Mouse (Mus musculus): ENCODE measurements around the gene Olfr66. TPM values are rescaled to one million over a fixed set of nuclear protein-coding genes. Genes with fewer than 3 reads are reported as not detected.

Olfr66 gene
- not detected for polyA plus RNA-seq (2015; fragmentation: Illumina TruSeq; extraction: RNeasy Lipid Tissue Mini Kit (QIAGEN cat#74804); ENCODE audit: low read depth, low replicate concordance)

DNA sequence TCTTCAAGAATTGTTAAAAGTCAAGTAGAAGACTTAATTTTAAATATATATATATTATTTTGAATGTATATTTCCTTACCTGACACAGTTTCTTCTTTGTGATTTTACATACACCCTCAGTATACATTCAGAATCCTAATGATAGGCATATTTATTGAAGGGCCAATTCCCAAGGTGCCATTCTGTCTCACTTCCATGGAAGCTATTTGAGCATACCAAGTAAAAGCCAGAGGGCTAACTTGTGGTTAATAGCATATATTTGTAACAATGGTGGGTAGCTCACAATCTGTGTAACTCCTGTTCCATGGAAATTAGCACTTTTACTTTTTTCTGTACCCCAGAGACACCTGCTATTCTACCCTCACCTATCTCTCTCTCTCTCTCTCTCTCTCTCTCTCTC lies at the start of gene Olfr66:
Olfr66 (minus strand) TSS at position 101 of the 400 bp plus-strand sequence.

DNA sequence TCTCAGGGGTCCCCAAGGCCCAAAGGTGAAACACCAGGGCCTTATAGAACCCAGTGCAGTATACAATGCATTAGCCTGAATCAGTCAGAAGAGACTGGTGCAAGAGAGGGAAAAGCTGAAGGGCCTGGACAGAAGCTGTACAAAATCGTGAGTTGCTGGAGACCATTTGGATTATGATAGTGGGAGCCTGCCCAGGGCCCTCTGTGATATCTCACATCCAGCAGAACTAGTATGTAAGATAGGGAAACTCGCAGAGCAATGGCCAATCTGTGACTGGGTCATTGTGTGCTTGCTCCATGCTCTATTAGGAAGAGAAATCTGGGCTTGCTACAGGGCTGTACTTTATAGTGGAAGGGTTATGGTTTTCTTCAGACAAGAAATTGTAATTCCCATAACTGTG lies 48.2 kb upstream of the Olfr66 start, which contains the start of gene Olfr632:
Olfr632 (plus strand) TSS at position 84 of the 400 bp plus-strand sequence.

DNA sequence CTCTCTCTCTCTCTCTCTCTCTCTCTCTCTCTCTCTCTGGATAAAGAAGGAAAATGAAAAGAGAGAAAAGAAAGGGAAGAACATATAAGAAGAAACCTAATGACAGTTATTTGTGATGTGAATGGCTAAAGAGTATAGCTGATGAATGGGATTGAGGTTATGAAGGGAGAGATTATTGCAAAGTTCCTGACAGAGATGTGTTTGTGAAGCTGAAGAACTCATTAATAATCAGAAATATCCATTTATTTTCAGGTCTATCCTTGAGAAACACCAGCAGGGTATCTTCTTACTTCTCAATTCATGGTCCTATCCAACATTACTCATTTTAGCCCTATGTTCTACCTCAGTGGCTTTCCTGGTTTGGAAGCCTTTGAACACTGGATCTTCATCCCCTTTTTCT lies 42.5 kb upstream of the Olfr66 start, which contains the start of gene Olfr631:
Olfr631 (plus strand) TSS at position 301 of the 400 bp plus-strand sequence.

DNA sequence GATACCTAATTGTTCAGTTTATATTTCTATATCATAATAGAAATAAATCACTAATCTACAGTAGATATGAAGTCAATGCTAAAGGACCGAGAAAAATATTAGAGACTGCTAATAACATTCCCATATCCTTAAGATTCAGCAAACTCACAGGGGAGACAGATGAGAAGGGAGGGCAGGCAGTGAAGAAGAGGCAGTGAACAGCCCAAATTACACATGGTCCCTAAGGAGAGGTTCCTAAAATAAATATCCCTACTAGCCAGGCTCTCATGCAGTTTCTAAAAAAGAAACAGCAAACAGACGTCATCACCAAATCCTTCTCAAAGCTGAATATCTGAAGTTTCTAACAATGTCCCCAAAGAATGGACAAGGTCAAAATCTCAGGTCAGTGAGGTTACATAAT lies 17.1 kb upstream of the Olfr66 start, which contains the start of gene Olfr65:
Olfr65 (plus strand) TSS at position 301 of the 400 bp plus-strand sequence.

DNA sequence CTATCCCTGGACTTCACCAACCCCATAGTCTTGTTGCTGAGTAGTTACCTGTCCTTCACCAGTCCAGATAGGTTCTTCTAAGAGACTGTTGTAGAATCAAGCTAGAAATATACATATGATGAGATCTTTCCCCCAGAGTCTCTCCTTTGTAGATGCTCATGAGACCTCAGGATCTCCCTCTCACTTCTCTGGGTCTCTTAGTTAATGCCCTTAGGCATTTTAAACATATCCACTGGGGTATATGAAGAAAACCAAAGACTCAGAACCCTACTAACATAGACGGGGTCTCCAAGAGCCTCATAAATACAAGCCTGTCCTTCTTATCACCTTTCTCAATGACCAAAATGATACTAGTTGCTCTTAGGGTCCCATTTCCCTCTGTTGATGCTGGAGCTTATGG lies 8.3 kb upstream of the Olfr66 start, which contains the start of gene Olfr64:
Olfr64 (minus strand) TSS at position 101 of the 400 bp plus-strand sequence.

DNA sequence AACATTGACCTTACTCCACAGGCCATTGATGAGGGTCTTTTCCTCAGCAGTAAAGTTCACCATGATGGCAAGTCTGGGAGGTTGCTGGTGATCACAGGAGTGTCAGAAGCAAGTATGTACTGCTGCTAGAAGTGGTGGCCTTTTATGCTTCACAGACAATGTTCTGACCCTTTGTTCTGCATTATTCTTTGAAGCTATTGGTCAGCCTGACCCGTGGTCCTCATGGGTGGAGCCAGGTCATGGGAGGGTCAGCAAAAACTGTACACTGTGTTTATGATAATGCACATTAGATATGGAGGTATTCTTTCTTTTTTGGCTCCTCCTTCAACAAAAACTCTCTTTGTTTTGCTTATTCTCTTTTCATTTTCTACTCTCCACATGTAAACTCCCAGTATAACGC lies 33.0 kb downstream of the Olfr66 start, which contains the start of gene Hbb-y:
Hbb-y (minus strand) TSS at position 127 of the 400 bp plus-strand sequence.

DNA sequence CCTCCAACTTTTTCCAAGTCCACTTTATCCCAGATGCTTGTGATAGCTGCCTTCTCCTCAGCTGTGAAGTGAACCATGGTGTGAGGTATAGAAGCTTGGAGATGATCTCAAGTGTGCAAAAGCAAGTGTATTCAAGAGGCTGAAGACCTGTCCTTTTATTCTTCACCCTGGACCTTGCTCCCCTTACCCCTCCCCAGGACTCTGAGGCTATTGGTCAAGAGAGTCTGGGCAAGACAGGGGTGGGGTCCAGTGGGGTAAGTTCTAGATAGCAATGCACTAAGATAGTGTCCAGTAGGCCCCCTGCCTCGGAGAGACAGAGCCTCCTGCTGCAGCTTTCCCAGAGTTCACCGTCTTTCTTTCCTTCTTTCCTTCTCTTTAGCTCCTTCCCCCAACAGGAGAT lies 43.0 kb downstream of the Olfr66 start, which contains the start of gene Hbb-bh1:
Hbb-bh1 (minus strand) TSS at position 131 of the 400 bp plus-strand sequence.

DNA sequence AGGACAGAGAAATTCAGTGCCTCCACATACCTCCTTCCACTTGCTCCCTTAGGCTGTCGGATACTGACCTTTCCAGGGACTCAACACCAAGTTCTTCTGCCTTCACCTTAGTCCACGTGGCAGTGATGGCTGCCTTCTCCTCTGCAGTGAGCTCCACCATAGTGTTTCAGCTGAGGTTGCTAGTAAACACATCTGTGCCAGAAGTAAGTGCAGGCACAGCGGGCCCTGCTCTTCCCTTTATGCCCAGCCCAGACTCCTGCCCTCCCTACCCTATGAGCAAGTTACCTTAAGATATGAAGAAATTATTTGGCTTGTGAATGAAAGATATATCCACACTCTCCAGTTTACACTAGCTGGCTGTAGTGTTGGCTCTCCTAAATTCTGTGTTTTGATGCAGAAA lies 45.8 kb downstream of the Olfr66 start, which contains the start of gene Hbb-bh2:
Hbb-bh2 (minus strand) TSS at position 253 of the 400 bp plus-strand sequence.

Other genes with a start within 250 kb of the Olfr66 start
- not detected for gene Olfr622, start 243.6 kb downstream of the Olfr66 start, polyA plus RNA-seq (2015; fragmentation: Illumina TruSeq; extraction: RNeasy Lipid Tissue Mini Kit (QIAGEN cat#74804); ENCODE audit: low read depth, low replicate concordance)
- gene Olfr623, start 222.6 kb downstream of the Olfr66 start, polyA plus RNA-seq (2015; fragmentation: Illumina TruSeq; extraction: RNeasy Lipid Tissue Mini Kit (QIAGEN cat#74804); ENCODE audit: low read depth, low replicate concordance) = not detected
- not detected for gene Olfr624, start 215.1 kb downstream of the Olfr66 start, polyA plus RNA-seq (2015; fragmentation: Illumina TruSeq; extraction: RNeasy Lipid Tissue Mini Kit (QIAGEN cat#74804); ENCODE audit: low read depth, low replicate concordance)
- not detected for gene Olfr625-ps1, start 203.5 kb downstream of the Olfr66 start, polyA plus RNA-seq (2015; fragmentation: Illumina TruSeq; extraction: RNeasy Lipid Tissue Mini Kit (QIAGEN cat#74804); ENCODE audit: low read depth, low replicate concordance)
- gene Olfr243, start 171.6 kb downstream of the Olfr66 start, polyA plus RNA-seq (2015; fragmentation: Illumina TruSeq; extraction: RNeasy Lipid Tissue Mini Kit (QIAGEN cat#74804); ENCODE audit: low read depth, low replicate concordance) = not detected
- not detected for gene Olfr628, start 155.9 kb downstream of the Olfr66 start, polyA plus RNA-seq (2015; fragmentation: Illumina TruSeq; extraction: RNeasy Lipid Tissue Mini Kit (QIAGEN cat#74804); ENCODE audit: low read depth, low replicate concordance)
- not detected for gene Olfr629, start 141.3 kb downstream of the Olfr66 start, polyA plus RNA-seq (2015; fragmentation: Illumina TruSeq; extraction: RNeasy Lipid Tissue Mini Kit (QIAGEN cat#74804); ENCODE audit: low read depth, low replicate concordance)
- not detected for gene Olfr630, start 128.9 kb downstream of the Olfr66 start, polyA plus RNA-seq (2015; fragmentation: Illumina TruSeq; extraction: RNeasy Lipid Tissue Mini Kit (QIAGEN cat#74804); ENCODE audit: low read depth, low replicate concordance)
- gene Olfr69, start 114.7 kb downstream of the Olfr66 start, polyA plus RNA-seq (2015; fragmentation: Illumina TruSeq; extraction: RNeasy Lipid Tissue Mini Kit (QIAGEN cat#74804); ENCODE audit: low read depth, low replicate concordance) = not detected
- not detected for gene Olfr68, start 106.6 kb downstream of the Olfr66 start, polyA plus RNA-seq (2015; fragmentation: Illumina TruSeq; extraction: RNeasy Lipid Tissue Mini Kit (QIAGEN cat#74804); ENCODE audit: low read depth, low replicate concordance)
- gene Olfr67, start 94.4 kb downstream of the Olfr66 start, polyA plus RNA-seq (2015; fragmentation: Illumina TruSeq; extraction: RNeasy Lipid Tissue Mini Kit (QIAGEN cat#74804); ENCODE audit: low read depth, low replicate concordance) = not detected
- gene Hbb-bt, start 72.3 kb downstream of the Olfr66 start, polyA plus RNA-seq (2015; fragmentation: Illumina TruSeq; extraction: RNeasy Lipid Tissue Mini Kit (QIAGEN cat#74804); ENCODE audit: low read depth, low replicate concordance) = 154 TPM
- 1,248 TPM for gene Hbb-bs, start 58.2 kb downstream of the Olfr66 start, polyA plus RNA-seq (2015; fragmentation: Illumina TruSeq; extraction: RNeasy Lipid Tissue Mini Kit (QIAGEN cat#74804); ENCODE audit: low read depth, low replicate concordance)
- not detected for gene Hbb-bh2, start 45.7 kb downstream of the Olfr66 start, polyA plus RNA-seq (2015; fragmentation: Illumina TruSeq; extraction: RNeasy Lipid Tissue Mini Kit (QIAGEN cat#74804); ENCODE audit: low read depth, low replicate concordance)
- gene Hbb-bh1, start 43.1 kb downstream of the Olfr66 start, polyA plus RNA-seq (2015; fragmentation: Illumina TruSeq; extraction: RNeasy Lipid Tissue Mini Kit (QIAGEN cat#74804); ENCODE audit: low read depth, low replicate concordance) = not detected
- not detected for gene Hbb-y, start 33.0 kb downstream of the Olfr66 start, polyA plus RNA-seq (2015; fragmentation: Illumina TruSeq; extraction: RNeasy Lipid Tissue Mini Kit (QIAGEN cat#74804); ENCODE audit: low read depth, low replicate concordance)
- gene Olfr64, start 8.2 kb upstream of the Olfr66 start, polyA plus RNA-seq (2015; fragmentation: Illumina TruSeq; extraction: RNeasy Lipid Tissue Mini Kit (QIAGEN cat#74804); ENCODE audit: low read depth, low replicate concordance) = not detected
- gene Olfr65, start 17.2 kb upstream of the Olfr66 start, polyA plus RNA-seq (2015; fragmentation: Illumina TruSeq; extraction: RNeasy Lipid Tissue Mini Kit (QIAGEN cat#74804); ENCODE audit: low read depth, low replicate concordance) = not detected
- gene Olfr631, start 42.6 kb upstream of the Olfr66 start, polyA plus RNA-seq (2015; fragmentation: Illumina TruSeq; extraction: RNeasy Lipid Tissue Mini Kit (QIAGEN cat#74804); ENCODE audit: low read depth, low replicate concordance) = not detected
- not detected for gene Olfr632, start 48.1 kb upstream of the Olfr66 start, polyA plus RNA-seq (2015; fragmentation: Illumina TruSeq; extraction: RNeasy Lipid Tissue Mini Kit (QIAGEN cat#74804); ENCODE audit: low read depth, low replicate concordance)
- not detected for gene Olfr633, start 58.2 kb upstream of the Olfr66 start, polyA plus RNA-seq (2015; fragmentation: Illumina TruSeq; extraction: RNeasy Lipid Tissue Mini Kit (QIAGEN cat#74804); ENCODE audit: low read depth, low replicate concordance)
- gene Olfr635, start 84.9 kb upstream of the Olfr66 start, polyA plus RNA-seq (2015; fragmentation: Illumina TruSeq; extraction: RNeasy Lipid Tissue Mini Kit (QIAGEN cat#74804); ENCODE audit: low read depth, low replicate concordance) = not detected
- not detected for gene Olfr638, start 112.5 kb upstream of the Olfr66 start, polyA plus RNA-seq (2015; fragmentation: Illumina TruSeq; extraction: RNeasy Lipid Tissue Mini Kit (QIAGEN cat#74804); ENCODE audit: low read depth, low replicate concordance)
- gene Olfr639, start 131.1 kb upstream of the Olfr66 start, polyA plus RNA-seq (2015; fragmentation: Illumina TruSeq; extraction: RNeasy Lipid Tissue Mini Kit (QIAGEN cat#74804); ENCODE audit: low read depth, low replicate concordance) = not detected
- gene Olfr640, start 139.3 kb upstream of the Olfr66 start, polyA plus RNA-seq (2015; fragmentation: Illumina TruSeq; extraction: RNeasy Lipid Tissue Mini Kit (QIAGEN cat#74804); ENCODE audit: low read depth, low replicate concordance) = not detected
- not detected for gene Olfr641, start 149.2 kb upstream of the Olfr66 start, polyA plus RNA-seq (2015; fragmentation: Illumina TruSeq; extraction: RNeasy Lipid Tissue Mini Kit (QIAGEN cat#74804); ENCODE audit: low read depth, low replicate concordance)
- gene Olfr642, start 166.4 kb upstream of the Olfr66 start, polyA plus RNA-seq (2015; fragmentation: Illumina TruSeq; extraction: RNeasy Lipid Tissue Mini Kit (QIAGEN cat#74804); ENCODE audit: low read depth, low replicate concordance) = not detected
- gene 4930516K23Rik, start 175.2 kb upstream of the Olfr66 start, polyA plus RNA-seq (2015; fragmentation: Illumina TruSeq; extraction: RNeasy Lipid Tissue Mini Kit (QIAGEN cat#74804); ENCODE audit: low read depth, low replicate concordance) = not detected
- not detected for gene Olfr644, start 185.6 kb upstream of the Olfr66 start, polyA plus RNA-seq (2015; fragmentation: Illumina TruSeq; extraction: RNeasy Lipid Tissue Mini Kit (QIAGEN cat#74804); ENCODE audit: low read depth, low replicate concordance)
- gene Olfr645, start 199.2 kb upstream of the Olfr66 start, polyA plus RNA-seq (2015; fragmentation: Illumina TruSeq; extraction: RNeasy Lipid Tissue Mini Kit (QIAGEN cat#74804); ENCODE audit: low read depth, low replicate concordance) = not detected
- gene Olfr646, start 218.6 kb upstream of the Olfr66 start, polyA plus RNA-seq (2015; fragmentation: Illumina TruSeq; extraction: RNeasy Lipid Tissue Mini Kit (QIAGEN cat#74804); ENCODE audit: low read depth, low replicate concordance) = not detected
- not detected for gene Ubqln5, start 243.6 kb upstream of the Olfr66 start, polyA plus RNA-seq (2015; fragmentation: Illumina TruSeq; extraction: RNeasy Lipid Tissue Mini Kit (QIAGEN cat#74804); ENCODE audit: low read depth, low replicate concordance)